Mouse (Mus musculus): ENCODE data around the gene Ddx3x. TPM values are rescaled to one million over a fixed set of nuclear protein-coding genes. Genes with fewer than 3 reads are reported as not detected.
"Not testable (repeated sequence)": the region's sequence is repeated elsewhere in the genome, so short reads cannot be mapped to it uniquely, and the experiment has no call there.

Gene Ddx3x
- polyA plus RNA-seq, 1 experiment from 2014 or later, result 103 TPM

DNA sequence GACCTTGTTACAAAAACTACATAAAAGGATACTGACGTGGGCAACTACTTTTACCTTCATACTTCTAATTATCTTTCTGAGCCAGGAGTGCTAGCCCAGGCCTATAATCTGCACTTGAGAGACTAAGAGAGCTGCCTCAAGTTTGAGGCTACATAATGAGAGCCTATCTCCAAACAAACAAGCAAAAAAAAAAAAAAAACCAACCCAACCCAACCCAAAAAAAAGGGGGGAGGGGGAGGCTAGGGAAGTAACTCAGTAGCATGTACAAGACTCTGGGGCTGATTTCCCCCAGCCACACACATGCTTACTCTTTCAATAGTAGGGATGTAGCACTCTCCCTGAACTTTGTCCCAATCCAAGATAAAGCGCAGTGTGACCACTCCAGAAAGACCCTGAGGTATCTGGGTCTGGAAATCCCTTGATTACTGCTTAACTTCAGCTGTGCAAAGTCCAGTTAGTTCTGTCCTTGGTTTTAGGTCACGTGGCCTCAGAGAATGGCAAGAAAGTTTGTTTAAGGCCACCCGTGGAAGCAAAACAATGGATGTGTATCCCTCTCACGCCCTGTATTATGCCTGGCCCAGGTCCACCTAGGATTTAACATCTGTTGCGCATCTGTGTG lies 5.1 kb upstream of the Ddx3x start:
- ATAC-seq, result peak; percentile 57

DNA sequence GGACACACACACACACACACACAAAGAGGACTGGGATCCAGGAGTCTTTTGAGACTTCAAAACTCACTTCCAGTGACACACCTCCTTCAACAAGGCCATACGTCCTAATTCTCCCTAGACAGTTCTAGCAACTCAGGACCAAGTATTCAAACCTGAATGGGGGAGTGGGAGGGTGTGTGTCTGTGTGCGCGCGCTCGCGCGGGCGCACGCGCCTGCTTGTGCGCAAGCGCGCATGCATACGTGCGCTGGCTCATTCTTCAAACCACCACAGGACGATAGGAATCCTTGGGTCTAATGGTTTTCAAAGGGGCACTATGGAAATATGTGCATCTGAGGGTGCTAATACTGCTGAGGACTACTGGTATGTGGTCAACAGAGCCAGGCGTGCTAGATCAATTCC lies 1.8 kb upstream of the Ddx3x start:
- ATAC-seq, result no peak
- Histone ChIP-seq H3K27ac (ENCODE audit: low read length) (no peak overlapping the region), H3K36me3 (ENCODE audit: control insufficient read depth, insufficient read depth, low read length) (no peaks in the 10 kb centered on the region), H3K4me1 (ENCODE audit: control insufficient read depth, insufficient read depth, low read length) (no peaks in the 10 kb centered on the region), H3K4me3 (ENCODE audit: low read length) (no peak overlapping the region), H3K4me2 (ENCODE audit: low read depth, low read length) (no peak overlapping the region), H3K9ac (ENCODE audit: low read depth, low read length) (no peak overlapping the region), H3K9me3 (ENCODE audit: control insufficient read depth, low read length) (no peaks in the 10 kb centered on the region), H3K27me3 (replicated peaks; ENCODE audit: control insufficient read depth, insufficient read depth, low read length) (no peaks in the 10 kb centered on the region)
- 81% methylated on average over 17 of the region's 17 CpGs for WGBS

More for the DNA sequence above, 5.1 kb upstream of the Ddx3x start:
- H3K4me3 ChIP-seq (ENCODE audit: low read length), result no peak overlapping the region
- H3K4me1 ChIP-seq (ENCODE audit: control insufficient read depth, insufficient read depth, low read length), result no peaks in the 10 kb centered on the region
- H3K27ac ChIP-seq (ENCODE audit: low read length), result 0 out of 2 replicates have a peak overlapping the region, but pooled peaks have one; percentile 9
- WGBS, result 55% methylated on average over 6 of the region's 6 CpGs
- H3K4me2 ChIP-seq (ENCODE audit: low read depth, low read length), result no peak overlapping the region
- no peaks in the 10 kb centered on the region for H3K36me3 ChIP-seq (ENCODE audit: control insufficient read depth, insufficient read depth, low read length)
- H3K27me3 ChIP-seq (replicated peaks; ENCODE audit: control insufficient read depth, insufficient read depth, low read length), result no peaks in the 10 kb centered on the region
- no peak overlapping the region for H3K9ac ChIP-seq (ENCODE audit: low read depth, low read length)
- H3K9me3 ChIP-seq (ENCODE audit: control insufficient read depth, low read length), result no peaks in the 10 kb centered on the region

DNA sequence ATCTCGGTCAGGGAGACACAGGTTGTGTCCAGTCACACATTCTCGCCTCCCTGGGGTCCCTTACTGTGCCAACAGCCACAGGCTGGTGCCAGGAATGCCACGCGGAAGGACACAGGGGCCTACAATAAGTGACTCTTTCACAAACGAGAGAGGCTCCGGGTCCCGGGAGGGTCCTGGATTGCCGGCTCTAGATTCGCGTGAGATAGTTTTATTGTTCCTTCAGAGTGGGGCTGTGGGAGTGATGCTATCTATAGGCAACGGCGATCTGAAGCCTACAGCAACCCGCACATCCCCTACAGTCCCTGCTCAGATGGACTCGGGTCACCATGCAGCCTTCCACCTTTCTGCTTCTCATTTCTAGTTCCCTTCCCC lies 747 bp upstream of the Ddx3x start:
- Histone ChIP-seq H3K27me3 (replicated peaks; ENCODE audit: control insufficient read depth, insufficient read depth, low read length) (no peaks in the 10 kb centered on the region), H3K4me1 (ENCODE audit: control insufficient read depth, insufficient read depth, low read length) (no peaks in the 10 kb centered on the region), H3K36me3 (ENCODE audit: control insufficient read depth, insufficient read depth, low read length) (no peaks in the 10 kb centered on the region), H3K4me2 (ENCODE audit: low read depth, low read length) (peak overlapping the region; percentile 70), H3K9ac (ENCODE audit: low read depth, low read length) (peak overlapping the region; percentile 98), H3K9me3 (ENCODE audit: control insufficient read depth, low read length) (no peaks in the 10 kb centered on the region), H3K4me3 (ENCODE audit: low read length) (peak overlapping the region; percentile 89), H3K27ac (ENCODE audit: low read length) (peak overlapping the region; percentile 99)
- WGBS, result 4% methylated on average over 13 of the region's 14 CpGs
- ATAC-seq, result no peak

DNA sequence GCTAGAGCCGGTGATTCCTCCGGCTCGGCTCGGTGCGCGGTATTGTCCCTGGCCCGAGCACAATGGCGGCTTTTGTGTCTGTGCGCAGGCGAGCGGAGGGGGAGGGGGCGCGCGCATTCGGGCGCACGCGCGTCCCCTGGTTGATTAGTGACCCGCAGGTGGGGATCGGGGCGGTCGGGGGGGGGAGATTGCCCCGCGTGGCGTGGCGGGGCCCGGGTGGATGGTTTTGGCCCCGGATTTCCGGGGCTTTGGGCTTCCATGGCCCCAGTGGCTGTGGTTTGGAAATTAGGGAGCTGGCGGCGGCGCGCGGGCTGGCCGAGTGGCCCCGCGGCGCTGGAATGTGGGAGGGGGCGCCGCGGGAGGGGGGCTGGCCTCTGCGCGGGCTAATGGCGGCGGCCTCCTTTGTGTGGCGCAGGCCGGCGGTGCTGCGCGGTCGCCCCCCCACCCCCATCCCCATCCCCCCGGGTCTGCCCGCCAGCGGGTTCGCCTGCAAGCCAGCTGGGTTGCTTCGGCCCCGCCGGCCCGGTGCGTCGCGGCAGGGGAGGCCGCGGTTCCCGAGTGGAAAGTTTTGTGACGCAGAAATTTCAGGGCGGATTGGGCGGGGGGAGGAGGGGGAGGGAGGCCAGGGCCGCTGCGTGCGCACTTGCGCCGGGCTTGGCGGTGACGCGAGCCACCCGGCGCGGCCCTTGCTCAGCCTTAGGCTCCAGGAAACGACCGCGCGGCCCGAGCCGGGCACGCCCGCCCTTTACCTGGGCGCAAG lies 739 bp downstream of the Ddx3x start:
- no peaks in the 10 kb centered on the region for H3K27me3 ChIP-seq (replicated peaks; ENCODE audit: control insufficient read depth, insufficient read depth, low read length)
- WGBS, result 0% methylated on average over 55 of the region's 89 CpGs
- peak overlapping the region; percentile 70 for H3K4me2 ChIP-seq (ENCODE audit: low read depth, low read length)
- H3K4me1 ChIP-seq (ENCODE audit: control insufficient read depth, insufficient read depth, low read length), result no peaks in the 10 kb centered on the region
- H3K27ac ChIP-seq (ENCODE audit: low read length), result peak overlapping the region; percentile 99
- no peaks in the 10 kb centered on the region for H3K9me3 ChIP-seq (ENCODE audit: control insufficient read depth, low read length)
- peak overlapping the region; percentile 98 for H3K9ac ChIP-seq (ENCODE audit: low read depth, low read length)
- 0 out of 2 replicates have a peak, but pooled peaks cover 3% of the 10 kb centered on the region for H3K36me3 ChIP-seq (ENCODE audit: control insufficient read depth, insufficient read depth, low read length)
- peak overlapping the region; percentile 89 for H3K4me3 ChIP-seq (ENCODE audit: low read length)
- ATAC-seq, result peak; percentile 73

DNA sequence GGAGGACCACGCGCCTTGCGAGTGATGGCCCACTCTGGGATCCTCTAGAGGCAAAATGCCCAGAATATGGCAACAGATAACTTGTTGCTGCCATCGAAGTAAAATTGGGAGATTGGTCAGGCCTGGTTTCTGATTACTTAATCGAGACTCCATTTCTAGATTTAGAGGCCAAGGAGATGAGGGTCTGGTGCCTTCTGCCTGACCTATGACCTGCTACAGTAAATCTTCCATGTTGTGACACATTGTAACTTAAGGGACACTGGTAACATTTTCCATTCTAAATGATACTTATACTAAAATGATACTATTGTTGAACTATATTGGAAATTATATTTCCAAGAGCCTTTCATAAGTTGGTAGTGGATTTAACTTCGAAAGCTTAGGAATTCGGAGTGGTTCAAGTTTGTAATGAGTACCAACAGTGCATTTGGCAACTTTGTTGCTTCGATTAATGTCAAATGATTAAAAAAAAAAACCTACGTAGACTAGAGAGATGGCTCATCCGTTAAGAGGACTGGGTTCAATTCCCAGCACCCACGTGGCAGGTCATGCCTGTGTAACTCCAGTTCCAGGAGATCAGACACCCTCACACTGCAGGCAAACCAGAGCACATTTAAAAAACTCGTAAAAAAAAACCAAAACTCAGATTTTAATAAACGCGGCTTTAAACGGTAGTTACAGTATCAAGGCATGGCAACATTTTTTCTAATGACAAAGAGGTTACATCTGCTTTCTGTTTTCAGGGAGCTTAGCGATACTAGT lies 1.5 kb downstream of the Ddx3x start:
- peaks cover 3% of the 10 kb centered on the region; the same call in 1 of the 2 replicates for H3K36me3 ChIP-seq (ENCODE audit: control insufficient read depth, insufficient read depth, low read length)
- peak overlapping the region; percentile 69 for H3K4me2 ChIP-seq (ENCODE audit: low read depth, low read length)
- H3K27ac ChIP-seq (ENCODE audit: low read length), result peak overlapping the region; percentile 99
- WGBS, result 11% methylated on average over 16 of the region's 16 CpGs
- no peaks in the 10 kb centered on the region for H3K4me1 ChIP-seq (ENCODE audit: control insufficient read depth, insufficient read depth, low read length)
- H3K9ac ChIP-seq (ENCODE audit: low read depth, low read length), result peak overlapping the region; percentile 98
- no peaks in the 10 kb centered on the region for H3K27me3 ChIP-seq (replicated peaks; ENCODE audit: control insufficient read depth, insufficient read depth, low read length)
- ATAC-seq, result no peak
- H3K4me3 ChIP-seq (ENCODE audit: low read length), result peak overlapping the region; percentile 89
- H3K9me3 ChIP-seq (ENCODE audit: control insufficient read depth, low read length), result no peaks in the 10 kb centered on the region

DNA sequence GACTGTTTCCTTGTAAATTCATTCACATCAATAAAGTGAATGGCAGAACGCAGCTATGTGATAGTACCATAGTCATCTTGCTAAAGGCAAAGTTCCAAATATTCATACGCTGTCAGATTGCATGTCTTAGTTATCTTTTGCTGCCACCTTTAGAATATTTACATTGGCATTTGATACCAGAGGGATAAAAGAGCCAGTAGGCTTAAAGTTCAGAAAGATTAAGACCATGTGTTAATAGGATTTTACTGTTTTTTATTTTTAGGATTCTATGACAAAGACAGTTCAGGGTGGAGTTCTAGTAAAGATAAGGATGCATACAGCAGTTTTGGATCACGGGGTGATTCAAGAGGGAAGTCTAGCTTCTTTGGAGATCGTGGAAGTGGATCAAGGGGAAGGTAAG lies 5.0 kb downstream of the Ddx3x start:
- WGBS, result 76% methylated on average over 4 of the region's 4 CpGs
- peaks cover 5% of the 10 kb centered on the region; the same call in 1 of the 2 replicates for H3K36me3 ChIP-seq (ENCODE audit: control insufficient read depth, insufficient read depth, low read length)

DNA sequence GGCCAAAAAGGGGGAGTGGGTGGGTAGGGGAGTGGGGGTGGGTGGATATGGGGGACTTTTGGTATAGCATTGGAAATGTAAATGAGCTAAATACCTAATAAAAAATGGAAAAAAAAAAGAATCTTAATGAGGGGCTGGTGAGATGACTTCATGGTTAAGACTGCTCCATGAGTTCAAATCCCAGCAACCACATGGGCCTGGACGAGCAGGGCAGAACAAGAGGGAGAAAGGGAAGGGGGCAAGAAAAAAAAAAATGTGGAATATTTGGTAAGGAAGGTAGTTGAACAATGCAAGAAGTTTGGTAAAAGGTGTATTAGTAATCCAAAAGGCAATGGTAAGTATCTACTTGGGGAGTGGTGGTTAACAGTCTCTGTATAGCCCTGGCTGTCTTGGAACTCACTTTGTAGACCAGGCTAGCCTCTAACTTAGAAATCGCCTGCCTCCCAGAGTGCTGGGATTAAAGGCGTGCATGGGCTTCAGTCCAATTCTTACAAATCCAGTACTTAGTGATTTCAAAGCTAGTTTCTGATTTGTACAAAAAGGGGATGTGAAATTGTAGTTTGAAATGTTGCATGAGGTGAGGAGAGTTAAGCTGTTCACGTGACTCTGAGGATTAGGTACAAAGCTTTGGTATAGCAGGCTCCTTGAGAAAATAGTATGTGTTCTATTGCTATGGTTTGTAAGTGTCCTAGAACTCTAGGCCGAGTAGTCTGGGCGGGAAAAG lies 13.9 kb downstream of the Ddx3x start:
- ATAC-seq, result peak; percentile 73
- H3K27ac ChIP-seq (ENCODE audit: low read length), result no peak overlapping the region
- no peaks in the 10 kb centered on the region for H3K9me3 ChIP-seq (ENCODE audit: control insufficient read depth, low read length)
- 46% methylated on average over 6 of the region's 6 CpGs for WGBS
- H3K4me1 ChIP-seq (ENCODE audit: control insufficient read depth, insufficient read depth, low read length), result no peaks in the 10 kb centered on the region
- no peak overlapping the region for H3K4me2 ChIP-seq (ENCODE audit: low read depth, low read length)
- no peak overlapping the region for H3K9ac ChIP-seq (ENCODE audit: low read depth, low read length)
- H3K36me3 ChIP-seq (ENCODE audit: control insufficient read depth, insufficient read depth, low read length), result peaks cover 3% of the 10 kb centered on the region; the same call in 1 of the 2 replicates
- H3K4me3 ChIP-seq (ENCODE audit: low read length), result no peak overlapping the region
- H3K27me3 ChIP-seq (replicated peaks; ENCODE audit: control insufficient read depth, insufficient read depth, low read length), result no peaks in the 10 kb centered on the region

More for the DNA sequence above, 5.0 kb downstream of the Ddx3x start:
- H3K4me1 ChIP-seq (ENCODE audit: control insufficient read depth, insufficient read depth, low read length), result no peaks in the 10 kb centered on the region
- no peak overlapping the region for H3K4me3 ChIP-seq (ENCODE audit: low read length)
- ATAC-seq, result no peak
- no peak overlapping the region for H3K4me2 ChIP-seq (ENCODE audit: low read depth, low read length)
- H3K27ac ChIP-seq (ENCODE audit: low read length), result no peak overlapping the region
- H3K9ac ChIP-seq (ENCODE audit: low read depth, low read length), result no peak overlapping the region
- no peaks in the 10 kb centered on the region for H3K27me3 ChIP-seq (replicated peaks; ENCODE audit: control insufficient read depth, insufficient read depth, low read length)
- H3K9me3 ChIP-seq (ENCODE audit: control insufficient read depth, low read length), result no peaks in the 10 kb centered on the region

DNA sequence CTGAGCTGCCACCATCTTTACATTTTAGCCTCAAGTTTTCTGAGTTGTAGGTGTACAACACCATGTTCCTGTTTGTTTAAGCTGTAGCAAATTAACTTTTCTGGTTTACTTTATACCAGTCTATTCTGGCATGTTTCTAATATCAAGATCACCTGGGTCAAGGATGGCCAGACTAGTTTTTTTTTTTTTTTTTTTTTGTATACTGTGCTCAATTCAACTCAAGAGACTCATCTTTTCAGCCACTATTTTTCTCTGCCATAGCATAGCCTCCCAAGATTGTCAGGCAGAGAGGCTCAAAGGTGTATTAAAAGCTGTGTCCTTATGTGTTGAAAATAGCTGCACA lies 14.4 kb downstream of the Ddx3x start:
- Histone ChIP-seq H3K4me1 (ENCODE audit: control insufficient read depth, insufficient read depth, low read length) (no peaks in the 10 kb centered on the region), H3K36me3 (ENCODE audit: control insufficient read depth, insufficient read depth, low read length) (peaks cover 3% of the 10 kb centered on the region; the same call in 1 of the 2 replicates), H3K4me3 (ENCODE audit: low read length) (no peak overlapping the region), H3K27ac (ENCODE audit: low read length) (no peak overlapping the region), H3K4me2 (ENCODE audit: low read depth, low read length) (no peak overlapping the region), H3K27me3 (replicated peaks; ENCODE audit: control insufficient read depth, insufficient read depth, low read length) (no peaks in the 10 kb centered on the region), H3K9ac (ENCODE audit: low read depth, low read length) (no peak overlapping the region), H3K9me3 (ENCODE audit: control insufficient read depth, low read length) (no peaks in the 10 kb centered on the region)
- no peak for ATAC-seq

DNA sequence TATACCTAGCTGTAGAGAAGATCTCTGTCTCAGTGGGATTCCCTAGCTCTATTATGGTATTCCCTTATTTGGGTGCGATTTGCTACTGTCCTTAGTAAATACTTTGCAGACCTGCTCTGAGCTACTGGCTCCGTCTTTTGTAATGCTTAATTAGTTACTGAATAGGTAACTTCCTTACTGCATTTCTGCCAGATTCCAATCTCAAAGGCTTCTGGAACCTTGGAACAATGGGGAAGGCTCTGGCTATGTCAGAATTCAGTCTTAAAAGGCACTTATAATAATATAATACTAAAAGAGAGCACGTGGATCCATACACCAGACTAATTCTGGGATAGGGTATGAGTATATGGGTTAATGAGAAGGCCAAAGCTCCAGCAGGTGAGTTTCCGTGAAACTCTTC lies 15.5 kb downstream of the Ddx3x start:
- not testable (repeated sequence) for H3K4me3 ChIP-seq (ENCODE audit: low read length); H3K4me1 ChIP-seq (ENCODE audit: control insufficient read depth, insufficient read depth, low read length); H3K27me3 ChIP-seq (replicated peaks; ENCODE audit: control insufficient read depth, insufficient read depth, low read length); H3K4me2 ChIP-seq (ENCODE audit: low read depth, low read length); ATAC-seq; H3K36me3 ChIP-seq (ENCODE audit: control insufficient read depth, insufficient read depth, low read length); H3K27ac ChIP-seq (ENCODE audit: low read length); H3K9me3 ChIP-seq (ENCODE audit: control insufficient read depth, low read length); H3K9ac ChIP-seq (ENCODE audit: low read depth, low read length)
- WGBS, result 29% methylated on average over 4 of the region's 4 CpGs
